In the genomic region with DNA sequence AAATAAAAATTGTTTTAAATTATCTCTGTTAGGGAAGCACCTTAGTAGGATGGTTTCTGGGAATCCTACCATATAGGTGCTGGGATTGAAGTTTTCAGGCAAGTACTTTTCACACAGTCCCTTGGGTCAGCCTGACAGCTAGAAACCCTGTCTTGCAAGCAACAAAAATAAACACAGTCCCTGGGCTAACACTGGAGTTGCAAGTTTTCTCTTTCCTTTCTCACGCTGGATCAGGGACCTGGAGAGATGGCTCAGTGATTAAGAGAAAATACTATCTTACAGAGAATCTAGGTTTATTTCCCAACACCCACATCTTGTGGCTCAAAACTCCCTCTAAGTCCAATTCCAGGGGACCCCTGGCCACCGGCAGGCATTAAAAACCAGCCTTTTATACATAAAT, we compare ENCODE assay signal across 11 mouse cellular contexts. TPM values are rescaled to one million over a fixed set of nuclear protein-coding genes. Genes with fewer than 3 reads are reported as not detected.
DNase-seq lines count a peak whose midpoint lies in the region; ATAC-seq and TF ChIP-seq lines count a peak whose summit lies in the region.
"Had no signal": no experiment of that assay in that cellular context is flagged by ENCODE, and none has a peak within 500 bp of the region (broad histone marks: within the 10 kb centered on the region; RNA-seq: fewer than 3 reads in every experiment).

No protein-coding gene starts in this region.

- H3K36me3 ChIP-seq in kidney, adult 2 months (ENCODE audit: control insufficient read depth, insufficient read depth, low read length): no peaks in the 10 kb centered on the region
- peaks cover 40% of the 10 kb centered on the region for H3K36me3 ChIP-seq in neural tube, embryonic 13.5 days
- peaks cover 29% of the 10 kb centered on the region; the same call in 1 of the 2 replicates for H3K36me3 ChIP-seq in hindbrain, postnatal 0 days (ENCODE audit: insufficient read depth, low read length)
- peaks cover 16% of the 10 kb centered on the region for H3K36me3 ChIP-seq in stomach, embryonic 15.5 days

- peak overlapping the region; percentile 79 for H3K27ac ChIP-seq in kidney, adult 2 months (ENCODE audit: insufficient read depth, low read depth, low read length)
- peak overlapping the region; percentile 33 for H3K27ac ChIP-seq in neural tube, embryonic 13.5 days (replicated peaks)
- H3K27ac ChIP-seq in hindbrain, postnatal 0 days: peak overlapping the region; percentile 71; the same call in 1 of the 2 replicates
- peak overlapping the region; percentile 88 for H3K27ac ChIP-seq in stomach, embryonic 15.5 days
- H3K27ac ChIP-seq: midbrain, embryonic 10.5 days had no signal

- 2% methylated on average over 2 of the region's 2 CpGs for WGBS in kidney, adult 2 months
- WGBS in neural tube, embryonic 13.5 days: 41% methylated on average over 2 of the region's 2 CpGs
- WGBS in hindbrain, postnatal 0 days: 35% methylated on average over 2 of the region's 2 CpGs
- 20% methylated on average over 2 of the region's 2 CpGs for WGBS in stomach, embryonic 15.5 days

- H3K9me3 ChIP-seq in neural tube, embryonic 13.5 days: no peaks in the 10 kb centered on the region
- H3K9me3 ChIP-seq in hindbrain, postnatal 0 days (ENCODE audit: low read length): no peaks in the 10 kb centered on the region
- H3K9me3 ChIP-seq in stomach, embryonic 15.5 days: no peaks in the 10 kb centered on the region
- H3K9me3 ChIP-seq: G1E; midbrain, embryonic 10.5 days had no signal

- no peaks in the 10 kb centered on the region for H3K27me3 ChIP-seq in kidney, adult 2 months (replicated peaks; ENCODE audit: control insufficient read depth, insufficient read depth, low read length)
- H3K27me3 ChIP-seq in neural tube, embryonic 13.5 days: no peaks in the 10 kb centered on the region
- H3K27me3 ChIP-seq in hindbrain, postnatal 0 days (ENCODE audit: insufficient read depth, low read length): no peaks in the 10 kb centered on the region
- H3K27me3 ChIP-seq in stomach, embryonic 15.5 days (replicated peaks): no peaks in the 10 kb centered on the region

- H3K4me1 ChIP-seq in kidney, adult 2 months (ENCODE audit: control insufficient read depth, insufficient read depth, low read length): peaks cover 24% of the 10 kb centered on the region
- H3K4me1 ChIP-seq in neural tube, embryonic 13.5 days (replicated peaks): 0 out of 2 replicates have a peak, but pooled peaks cover 16% of the 10 kb centered on the region
- H3K4me1 ChIP-seq in hindbrain, postnatal 0 days (ENCODE audit: insufficient read depth, low read length): 0 out of 2 replicates have a peak, but pooled peaks cover 3% of the 10 kb centered on the region
- peaks cover 35% of the 10 kb centered on the region for H3K4me1 ChIP-seq in stomach, embryonic 15.5 days

- 0 out of 2 replicates have a peak overlapping the region, but pooled peaks have one; percentile 26 for H3K9ac ChIP-seq in neural tube, embryonic 13.5 days
- no peak overlapping the region for H3K9ac ChIP-seq in hindbrain, postnatal 0 days (replicated peaks; ENCODE audit: low read length)
- H3K9ac ChIP-seq in stomach, embryonic 15.5 days: no peak overlapping the region

- peak; percentile 50 for DNase-seq in kidney, adult 2 months
- DNase-seq in kidney, adult 11 months: no peak
- DNase-seq in neural tube, embryonic 10.5 days (ENCODE audit: extremely low spot score, low spot score): no peak
- peak; percentile 8 for DNase-seq in hindbrain, postnatal 0 days (ENCODE audit: low spot score)
- DNase-seq in cerebellum, postnatal 25 days: no peak
- no peak for DNase-seq in urinary bladder, postnatal 4 days (ENCODE audit: low spot score in 2 of 2)
- DNase-seq: cerebellum, adult 11 months had no signal

- no peak overlapping the region for H3K4me3 ChIP-seq in kidney, adult 2 months (ENCODE audit: insufficient read depth, low read depth, low read length)
- no peak overlapping the region for H3K4me3 ChIP-seq in neural tube, embryonic 13.5 days
- no peak overlapping the region for H3K4me3 ChIP-seq in hindbrain, postnatal 0 days (ENCODE audit: low read length)
- no peak overlapping the region for H3K4me3 ChIP-seq in stomach, embryonic 15.5 days (replicated peaks)
- H3K4me3 ChIP-seq: midbrain, embryonic 10.5 days had no signal

- no peak for TF ChIP-seq CTCF in kidney, adult 2 months (conservative IDR thresholded peaks at IDR 0.05; ENCODE audit: insufficient read depth, insufficient read length, low read depth, low read length)
- TF ChIP-seq CTCF in hindbrain, postnatal 0 days (IDR thresholded peaks at IDR 0.05; ENCODE audit: low read depth): no peak

- no peak overlapping the region for H3K4me2 ChIP-seq in neural tube, embryonic 13.5 days
- no peak overlapping the region for H3K4me2 ChIP-seq in hindbrain, postnatal 0 days (ENCODE audit: low read depth, low read length)
- H3K4me2 ChIP-seq in stomach, embryonic 15.5 days: peak overlapping the region; percentile 6; the same call in 1 of the 2 replicates

- TF ChIP-seq POLR2A in kidney, adult 2 months (IDR thresholded peaks at IDR 0.05; ENCODE audit: low read depth, low read length): no peak

- ATAC-seq in neural tube, embryonic 13.5 days (ENCODE audit: low read depth): no peak
- no peak for ATAC-seq in hindbrain, postnatal 0 days
- no peak for ATAC-seq in stomach, embryonic 15.5 days (ENCODE audit: insufficient read depth, low FRiP score, low read depth)

RNA-seq across cellular contexts. Expression of gene Micall1, which starts 11.6 kb away (rescaled TPM):
- polyA plus RNA-seq in kidney, adult 2 months (2012; rRNA removed): 23.3 and 24.5 TPM in 2 replicates
- 10.4 and 11.2 TPM in 2 replicates for polyA plus RNA-seq in neural tube, embryonic 13.5 days (2015; fragmentation: Nextera tagmentation; extraction: Ambion mirVana)
- total RNA-seq in hindbrain, postnatal 0 days (2014; rRNA removed): 28.1 and 36.4 TPM in 2 replicates
- 8.0 and 9.5 TPM in 2 replicates for polyA plus RNA-seq in hindbrain, postnatal 0 days (2015; fragmentation: Nextera tagmentation; extraction: Ambion mirVana)
- polyA plus RNA-seq in stomach, embryonic 15.5 days (2015; fragmentation: Nextera tagmentation; extraction: Ambion mirVana): 11.5 and 11.9 TPM in 2 replicates

RNA-seq across cellular contexts. Expression of gene Eif3l, which starts 22.2 kb away (rescaled TPM):
- polyA plus RNA-seq in kidney, adult 2 months (2012; rRNA removed): 172 and 183 TPM in 2 replicates
- 185 and 196 TPM in 2 replicates for polyA plus RNA-seq in neural tube, embryonic 13.5 days (2015; fragmentation: Nextera tagmentation; extraction: Ambion mirVana)
- 221 and 229 TPM in 2 replicates for total RNA-seq in hindbrain, postnatal 0 days (2014; rRNA removed)
- 163 and 164 TPM in 2 replicates for polyA plus RNA-seq in hindbrain, postnatal 0 days (2015; fragmentation: Nextera tagmentation; extraction: Ambion mirVana)
- polyA plus RNA-seq in stomach, embryonic 15.5 days (2015; fragmentation: Nextera tagmentation; extraction: Ambion mirVana): 200 and 222 TPM in 2 replicates

RNA-seq across cellular contexts. Expression of gene Ankrd54, which starts 34.4 kb away (rescaled TPM):
- polyA plus RNA-seq in kidney, adult 2 months (2012; rRNA removed): 38.9 and 52.2 TPM in 2 replicates
- 46.5 and 52.9 TPM in 2 replicates for polyA plus RNA-seq in neural tube, embryonic 13.5 days (2015; fragmentation: Nextera tagmentation; extraction: Ambion mirVana)
- 60.4 and 62.5 TPM in 2 replicates for total RNA-seq in hindbrain, postnatal 0 days (2014; rRNA removed)
- polyA plus RNA-seq in hindbrain, postnatal 0 days (2015; fragmentation: Nextera tagmentation; extraction: Ambion mirVana): 36.7 and 42.4 TPM in 2 replicates
- polyA plus RNA-seq in stomach, embryonic 15.5 days (2015; fragmentation: Nextera tagmentation; extraction: Ambion mirVana): 49.7 and 51.8 TPM in 2 replicates

RNA-seq across cellular contexts. Expression of gene Polr2f, which starts 43.7 kb away (rescaled TPM):
- polyA plus RNA-seq in kidney, adult 2 months (2012; rRNA removed): 50.3 and 74.9 TPM in 2 replicates
- polyA plus RNA-seq in neural tube, embryonic 13.5 days (2015; fragmentation: Nextera tagmentation; extraction: Ambion mirVana): 259 and 278 TPM in 2 replicates
- 49.9 and 50.1 TPM in 2 replicates for total RNA-seq in hindbrain, postnatal 0 days (2014; rRNA removed)
- 326 and 334 TPM in 2 replicates for polyA plus RNA-seq in hindbrain, postnatal 0 days (2015; fragmentation: Nextera tagmentation; extraction: Ambion mirVana)
- 308 and 336 TPM in 2 replicates for polyA plus RNA-seq in stomach, embryonic 15.5 days (2015; fragmentation: Nextera tagmentation; extraction: Ambion mirVana)

RNA-seq across cellular contexts. Expression of gene 1700088E04Rik, which starts 43.9 kb away (rescaled TPM):
- 18.8 and 19.6 TPM in 2 replicates for polyA plus RNA-seq in kidney, adult 2 months (2012; rRNA removed)
- 12.4 and 13.1 TPM in 2 replicates for polyA plus RNA-seq in neural tube, embryonic 13.5 days (2015; fragmentation: Nextera tagmentation; extraction: Ambion mirVana)
- total RNA-seq in hindbrain, postnatal 0 days (2014; rRNA removed): 6.0 and 10.1 TPM in 2 replicates
- 18.0 and 21.4 TPM in 2 replicates for polyA plus RNA-seq in hindbrain, postnatal 0 days (2015; fragmentation: Nextera tagmentation; extraction: Ambion mirVana)
- polyA plus RNA-seq in stomach, embryonic 15.5 days (2015; fragmentation: Nextera tagmentation; extraction: Ambion mirVana): 6.7 and 6.9 TPM in 2 replicates

Comparison
In these comparisons a context has a peak if more than half of its experiments do, and no peak if none do; other contexts are left out.
1. DNase-seq: peak in kidney, adult 2 months (single experiment) and hindbrain, postnatal 0 days (single experiment); none in kidney, adult 11 months (single experiment), neural tube, embryonic 10.5 days (single experiment), cerebellum, postnatal 25 days (0 of 2) and urinary bladder, postnatal 4 days (0 of 2).
2. H3K27ac ChIP-seq: peak in every context shown above with its lines; median percentile 88 in stomach, embryonic 15.5 days; 79 in kidney, adult 2 months; 71 in hindbrain, postnatal 0 days; 33 in neural tube, embryonic 13.5 days.